Mouse (Mus musculus): ENCODE measurements around the gene Tnnt2.

GRCm38 (mm10) chr1:135892764-135893163, 56.6 kb downstream of the Tnnt2 start:
- TF ChIP-seq CTCF (IDR thresholded peaks at IDR 0.05; ENCODE audit: borderline replicate concordance, insufficient read depth, low read length) (no peak), POLR2A (IDR thresholded peaks at IDR 0.05; ENCODE audit: low read depth, low read length) (no peak)
